Mouse (Mus musculus) kidney, adult 8-10 months (tissue): ENCODE results near the gene Rhox9.
"Not testable (repeated sequence)": the region's sequence is repeated elsewhere in the genome, so short reads cannot be mapped to it uniquely, and the experiment has no call there.

Experiments
- DNase-seq, 2 experiments: peaks; one replicate each; pipeline ENCODE4 v3.0.0; 2022

Rhox9 gene

DNA sequence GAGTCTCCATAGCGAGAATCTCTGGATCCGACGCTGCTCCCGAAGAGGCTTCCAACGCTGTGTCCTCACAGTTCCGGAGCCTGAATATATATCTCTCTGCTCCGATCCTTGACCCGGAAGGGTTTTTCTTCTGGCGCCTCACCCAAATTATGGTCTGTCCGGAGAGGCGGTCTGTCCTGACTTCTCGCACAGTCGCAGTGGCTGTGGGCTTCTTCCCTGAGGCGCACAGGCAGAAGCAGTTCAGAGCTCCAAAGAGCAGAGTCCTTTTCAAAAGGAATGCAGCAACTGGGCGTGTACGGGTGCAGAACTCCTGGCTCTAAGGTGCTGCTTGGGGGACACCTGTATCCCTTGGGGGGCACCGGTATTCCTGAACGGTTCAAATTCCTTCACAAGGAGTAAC is at the start of gene Rhox9:
Rhox9 (minus strand) TSS at position 101 of the 400 bp plus-strand sequence.
- DNase-seq: not testable (repeated sequence)

DNA sequence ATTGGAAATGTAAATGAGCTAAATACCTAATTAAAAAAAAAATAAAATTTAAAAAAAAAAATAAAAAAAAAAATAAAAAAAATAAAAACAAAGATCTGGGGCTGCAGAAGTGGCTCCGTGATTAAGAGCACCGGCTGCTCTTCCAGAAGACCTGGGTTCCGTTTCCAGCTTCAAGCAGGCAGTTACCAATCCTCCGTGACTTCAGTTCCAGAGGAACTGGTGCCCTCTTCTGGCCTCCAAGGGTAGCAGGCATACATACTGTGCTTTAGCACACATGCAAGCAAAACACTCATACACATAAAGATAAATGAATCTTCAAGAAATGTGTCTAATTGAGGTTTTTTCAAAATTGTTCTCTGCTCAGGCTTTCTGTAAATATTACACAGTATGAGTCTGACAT is 14.7 kb upstream of the Rhox9 start:
- DNase-seq: no peak

DNA sequence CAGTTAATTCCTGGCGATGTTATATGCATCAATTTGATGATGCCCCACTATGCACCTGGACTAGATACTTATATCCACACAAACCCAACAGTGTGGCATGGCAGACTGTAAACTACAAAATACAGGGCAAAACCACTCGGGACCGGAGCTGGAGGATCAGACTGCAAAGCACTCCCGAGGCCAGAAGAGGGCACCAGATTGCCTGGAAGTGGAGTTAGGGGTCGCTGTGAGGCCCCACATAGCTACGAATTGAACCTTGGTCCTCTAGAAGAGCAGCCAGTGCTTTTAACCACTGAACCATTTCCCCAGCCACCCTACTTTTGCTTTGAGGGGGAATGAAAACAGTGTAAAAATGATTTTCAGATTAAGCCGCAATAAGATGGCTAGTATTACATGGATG is 7.0 kb upstream of the Rhox9 start:
- no peak for DNase-seq

DNA sequence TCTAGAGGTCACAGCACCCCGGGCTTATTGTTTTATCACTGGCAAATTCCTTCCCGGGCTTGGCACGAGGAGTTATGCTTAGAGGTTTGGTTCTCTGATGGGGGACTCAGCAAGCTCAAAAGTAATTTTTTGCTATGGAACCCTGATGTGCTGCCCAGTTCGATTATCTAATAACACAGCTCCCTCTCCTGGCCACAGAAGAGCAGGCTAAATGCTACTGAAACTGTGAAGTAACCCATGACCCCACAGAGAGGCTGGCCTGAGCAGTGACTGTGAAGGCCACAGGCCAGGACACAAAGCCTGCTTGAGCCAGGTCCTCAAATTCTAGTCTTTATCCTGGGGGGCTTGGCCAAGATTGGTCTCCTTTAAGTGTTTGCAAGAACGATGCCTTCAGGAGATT is 2.2 kb upstream of the Rhox9 start:
- no peak for DNase-seq

DNA sequence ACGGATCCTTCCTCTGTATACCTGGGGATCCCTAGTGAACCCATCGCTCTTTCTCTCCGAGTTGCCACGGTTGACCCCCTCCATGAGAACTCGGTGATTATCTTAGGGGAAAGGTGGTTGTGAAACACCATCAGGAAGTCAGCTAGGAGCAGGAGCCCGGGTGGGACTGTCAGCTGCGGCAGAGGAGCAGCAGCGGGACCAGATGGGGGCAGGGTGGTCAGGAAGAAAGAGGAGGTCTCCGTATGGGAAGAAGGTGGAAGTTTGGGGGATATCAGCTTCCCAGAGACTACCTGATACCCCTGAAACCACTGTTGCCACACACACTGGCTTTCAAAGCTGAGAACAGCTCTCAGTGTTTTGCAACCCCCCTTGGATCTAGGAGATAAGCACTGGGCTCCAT is 4.4 kb downstream of the Rhox9 start, which contains the start of gene Rhox7b:
Rhox7b (minus strand) TSS at position 101 of the 400 bp plus-strand sequence.
- DNase-seq: not testable (repeated sequence)

DNA sequence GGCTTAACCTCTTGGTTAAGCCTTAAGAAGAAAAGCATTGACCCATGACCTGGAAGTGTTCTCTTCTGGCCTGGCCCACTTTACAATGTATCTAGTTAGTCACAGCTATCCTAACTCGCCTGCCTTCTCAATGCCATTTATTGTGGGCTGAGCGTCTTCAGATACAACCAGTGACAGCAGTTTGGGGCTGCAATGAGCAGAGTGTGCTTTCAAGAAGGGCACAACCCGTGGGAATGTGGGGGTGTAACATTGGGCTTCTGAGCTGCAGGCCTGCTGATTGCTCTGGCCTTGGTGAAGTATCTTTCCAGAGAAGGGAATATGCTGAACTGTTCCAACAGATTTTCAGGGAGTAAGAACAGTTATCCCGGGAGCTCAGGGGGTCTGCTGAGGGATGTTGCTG is 22.7 kb downstream of the Rhox9 start, which contains the start of gene Rhox8:
Rhox8 (minus strand) TSS at position 101 of the 400 bp plus-strand sequence.
- DNase-seq: no peak

DNA sequence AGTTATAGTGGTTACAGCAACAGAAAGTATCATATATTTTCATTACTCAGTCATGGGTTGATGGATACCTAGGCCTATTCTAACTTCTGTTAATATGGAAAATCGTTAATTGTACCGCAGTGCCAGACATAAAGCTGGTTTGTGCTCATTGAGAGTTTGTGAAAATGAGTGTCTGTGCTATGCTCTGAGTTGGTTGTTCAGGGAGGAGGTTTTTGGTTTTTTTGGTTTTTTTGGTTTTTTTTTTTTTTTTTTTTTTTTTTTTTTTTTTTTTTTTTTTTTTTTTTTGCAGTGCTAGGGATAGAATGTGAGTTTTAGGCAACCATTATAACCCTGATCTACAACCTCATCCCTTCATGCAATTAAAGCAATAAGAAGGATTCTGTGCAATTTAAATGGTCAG is 29.9 kb downstream of the Rhox9 start:
- no peak for DNase-seq
